In the genomic region with DNA sequence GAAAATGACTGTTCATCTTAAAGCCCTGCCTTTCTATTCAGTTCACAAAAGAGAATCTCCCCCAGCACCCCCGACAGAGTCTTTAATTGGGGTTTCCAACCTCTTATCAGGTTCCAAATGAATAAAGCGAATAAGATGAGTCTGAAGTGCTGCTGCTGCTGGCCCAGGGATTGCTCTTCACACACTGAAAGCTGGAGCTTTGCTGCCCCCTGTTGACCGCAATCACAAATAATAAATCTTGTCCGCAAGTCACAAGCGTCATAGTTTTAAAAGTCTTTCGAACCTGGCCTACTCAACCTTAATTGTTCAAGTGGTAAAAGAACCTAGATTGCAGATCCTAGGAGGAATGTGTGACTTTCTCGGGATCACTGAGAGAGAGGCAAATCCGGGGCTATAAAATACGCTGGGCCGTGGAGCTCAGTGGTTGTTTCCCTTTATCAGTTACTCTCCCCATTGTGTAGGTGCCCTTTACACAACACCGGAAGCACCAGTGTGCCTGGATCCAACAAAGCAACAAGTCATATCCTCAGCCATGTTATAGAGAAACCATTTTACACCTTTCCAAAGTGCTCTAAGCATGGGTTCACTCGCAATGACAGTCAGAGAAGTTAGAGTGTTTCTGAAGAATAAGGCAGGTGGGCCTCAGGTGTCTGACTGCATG, we compare ENCODE assay signal across 8 mouse cellular contexts. TPM values are rescaled to one million over a fixed set of nuclear protein-coding genes. Genes with fewer than 3 reads are reported as not detected.
DNase-seq lines count a peak whose midpoint lies in the region; ATAC-seq and TF ChIP-seq lines count a peak whose summit lies in the region.

No protein-coding gene starts in this region.

- H3K4me2 ChIP-seq in limb, embryonic 13.5 days (replicated peaks): peak overlapping the region; percentile 24; the same call in 1 of the 2 replicates
- peak overlapping the region; percentile 61 for H3K4me2 ChIP-seq in myocyte (ENCODE audit: low read depth)

- no peak for TF ChIP-seq POLR2A in myocyte (IDR thresholded peaks at IDR 0.05; ENCODE audit: insufficient read length, low read depth)

- 29% methylated on average over 12 of the region's 12 CpGs for WGBS in heart, embryonic 10.5 days
- 28% methylated on average over 12 of the region's 12 CpGs for WGBS in limb, embryonic 13.5 days

- H3K4me3 ChIP-seq in heart, embryonic 10.5 days: no peak overlapping the region
- H3K4me3 ChIP-seq in limb, embryonic 13.5 days: no peak overlapping the region
- H3K4me3 ChIP-seq in myocyte: no peak overlapping the region

- H3ac ChIP-seq in myocyte (ENCODE audit: control insufficient read depth, insufficient read length): no peak overlapping the region

- 0 out of 2 replicates have a peak, but pooled peaks have one; percentile 36 for ATAC-seq in limb, embryonic 13.5 days (ENCODE audit: low FRiP score, low read depth)

- no peaks in the 10 kb centered on the region for H3K79me2 ChIP-seq in myocyte (ENCODE audit: control insufficient read depth, insufficient read depth)

- no peak overlapping the region for H3K9ac ChIP-seq in limb, embryonic 13.5 days

- H3K4me1 ChIP-seq in heart, embryonic 10.5 days: peaks cover 10% of the 10 kb centered on the region
- 0 out of 2 replicates have a peak, but pooled peaks cover 5% of the 10 kb centered on the region for H3K4me1 ChIP-seq in limb, embryonic 13.5 days

- H3K27me3 ChIP-seq in heart, embryonic 10.5 days (ENCODE audit: insufficient read depth, poor library complexity, severe bottlenecking): peaks cover 18% of the 10 kb centered on the region
- H3K27me3 ChIP-seq in limb, embryonic 13.5 days: peaks cover 4% of the 10 kb centered on the region; the same call in 1 of the 2 replicates
- H3K27me3 ChIP-seq in myocyte (ENCODE audit: control insufficient read depth, insufficient read depth, insufficient read length): no peaks in the 10 kb centered on the region

- H3K36me3 ChIP-seq in heart, embryonic 10.5 days: no peaks in the 10 kb centered on the region
- no peaks in the 10 kb centered on the region for H3K36me3 ChIP-seq in limb, embryonic 13.5 days
- H3K36me3 ChIP-seq in myocyte (ENCODE audit: control insufficient read depth, insufficient read depth): no peaks in the 10 kb centered on the region

- H3K27ac ChIP-seq in heart, embryonic 10.5 days: no peak overlapping the region
- H3K27ac ChIP-seq in limb, embryonic 13.5 days: no peak overlapping the region

- intact Hi-C loops in gastrocnemius, postnatal 14 days (cut with DNase I; ENCODE audit: low total_unique reads): loop anchor here (5.0 kb wide), 1 partner anchor 753 kb away; no protein-coding TSS in a partner anchor

- peak; percentile 67 to 87 for DNase-seq in heart, adult 18-20 months
- DNase-seq in heart, embryonic 10.5 days (ENCODE audit: low spot score): no peak
- peak; percentile 75 to 83 for DNase-seq in cerebellum, postnatal 4 days (ENCODE audit: low spot score in 2 of 2)
- DNase-seq in gastrocnemius, postnatal 14 days: peak; percentile 70
- DNase-seq in kidney, adult 18-20 months: peak; percentile 81
- DNase-seq in spleen, postnatal 14 days (ENCODE audit: low spot score in 2 of 2): peak; percentile 34 to 67

- H3K9me3 ChIP-seq in heart, embryonic 10.5 days: no peaks in the 10 kb centered on the region
- no peaks in the 10 kb centered on the region for H3K9me3 ChIP-seq in limb, embryonic 13.5 days

TF ChIP-seq in myocyte, 11 proteins besides CTCF, POLR2A, EP300 and RAD21:
- TF ChIP-seq MAX (IDR thresholded peaks at IDR 0.05; ENCODE audit: low read depth) (no peak), REST (IDR thresholded peaks at IDR 0.05; ENCODE audit: insufficient read depth, insufficient read length) (no peak), SRF (IDR thresholded peaks at IDR 0.05; ENCODE audit: control insufficient read depth, insufficient read length, low read depth) (no peak), TCF3 (IDR thresholded peaks at IDR 0.05; ENCODE audit: insufficient read length, low read depth) (no peak), E2F4 (IDR thresholded peaks at IDR 0.05; ENCODE audit: insufficient read depth) (no peak), MYOG (IDR thresholded peaks at IDR 0.05; ENCODE audit: control insufficient read depth in 1 of 3, insufficient read depth in 1 of 3, insufficient read length in 2 of 3, low read depth in 2 of 3) (no peak), TCF12 (IDR thresholded peaks at IDR 0.05; ENCODE audit: insufficient read depth, poor library complexity, severe bottlenecking) (no peak), MYOD1 (IDR thresholded peaks at IDR 0.05; ENCODE audit: control insufficient read depth in 1 of 3, insufficient read length in 2 of 3, low read depth in 2 of 3) (no peak), USF1 (IDR thresholded peaks at IDR 0.05; ENCODE audit: low read depth) (no peak), CEBPB (IDR thresholded peaks at IDR 0.05; ENCODE audit: insufficient read depth, poor library complexity, severe bottlenecking) (no peak), POLR2AphosphoS2 (IDR thresholded peaks at IDR 0.05; ENCODE audit: insufficient read length, low read depth) (no peak)
TF ChIP-seq in myocyte: peak in this region for 0.

RNA-seq across cellular contexts. Expression of a gene that starts 21.6 kb away (rescaled TPM):
- 10 to 100 TPM; 12.3 to 12.5 TPM for total RNA-seq in heart, adult 18-20 months (2021)
- polyA plus RNA-seq in heart, embryonic 10.5 days (2016; fragmentation: Nextera tagmentation; extraction: Ambion mirVana): 30.5 and 32.5 TPM in 2 replicates
- 1 to 10 TPM; 7.6 to 8.4 TPM for total RNA-seq in gastrocnemius, postnatal 14 days (2021)
- polyA plus RNA-seq in limb, embryonic 13.5 days (2015; fragmentation: Nextera tagmentation; extraction: Ambion mirVana): 25.5 and 25.6 TPM in 2 replicates
- polyA plus RNA-seq in myocyte (2012; fragmentation: generic; extraction: Trizol): 35.6 TPM
